Mouse (Mus musculus) cerebellum, adult 11 months (tissue): ENCODE results near the gene Jarid2.
A peak's percentile ranks its signal among the peaks of the same experiment; 100 is the strongest.
"Not testable (repeated sequence)": the region's sequence is repeated elsewhere in the genome, so short reads cannot be mapped to it uniquely, and the experiment has no call there.

Experiments used
- DNase-seq: peaks from one replicate; pipeline ENCODE4 v3.0.0; 2022

The Jarid2 gene

DNA sequence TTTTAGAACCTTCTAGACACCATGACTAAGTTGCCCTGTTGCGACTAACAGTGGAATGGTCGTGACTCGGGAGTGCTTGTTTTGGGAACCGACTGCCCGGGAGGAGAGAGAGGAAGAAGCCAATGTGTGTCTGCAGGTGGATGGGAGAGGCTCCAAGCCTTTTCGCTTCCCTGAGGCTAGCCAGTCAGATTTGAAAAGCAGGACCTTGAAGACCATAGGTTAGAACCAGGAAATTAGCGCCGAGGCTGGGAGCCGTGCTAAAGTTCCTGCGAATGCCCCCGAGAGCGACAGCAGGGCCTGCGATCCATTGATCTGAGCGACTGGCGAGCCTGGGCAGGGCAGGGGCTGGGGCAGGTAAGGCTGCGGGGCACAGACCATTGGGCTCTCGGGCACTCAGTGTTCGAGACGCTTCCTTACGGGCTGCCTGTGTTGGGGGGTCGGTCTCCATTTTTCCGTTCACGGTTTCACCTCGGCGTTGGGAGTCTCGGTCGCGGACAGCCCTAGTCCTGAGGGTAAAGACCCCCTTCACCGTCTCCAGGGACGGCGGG is at the start of gene Jarid2:
Jarid2 (plus strand) TSS at position 51 of the 548 bp plus-strand sequence.
- DNase-seq = peak; percentile 47

GRCm38 (mm10) chr13:44681051-44681450 is 48.2 kb upstream of the Jarid2 start:
- DNase-seq = no peak

DNA sequence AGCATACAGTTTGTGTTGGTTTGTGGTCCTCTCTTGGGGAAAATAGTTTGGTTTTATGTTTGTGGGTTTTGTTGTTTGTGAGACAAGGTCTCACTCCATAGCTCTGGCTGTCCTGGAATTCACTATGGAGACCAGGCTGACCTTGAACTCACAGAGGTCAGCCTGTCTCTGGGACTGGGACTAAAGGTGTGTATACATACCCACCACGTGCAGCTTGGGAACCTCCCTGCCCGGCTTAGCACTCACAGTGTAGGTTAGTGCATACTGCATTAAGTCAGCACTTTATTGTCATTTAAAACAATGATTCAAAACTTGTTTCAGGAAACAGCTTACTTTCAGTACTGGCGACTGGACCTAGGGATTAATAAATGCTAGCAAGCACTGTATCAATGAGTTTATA is 41.1 kb upstream of the Jarid2 start:
- no peak for DNase-seq

DNA sequence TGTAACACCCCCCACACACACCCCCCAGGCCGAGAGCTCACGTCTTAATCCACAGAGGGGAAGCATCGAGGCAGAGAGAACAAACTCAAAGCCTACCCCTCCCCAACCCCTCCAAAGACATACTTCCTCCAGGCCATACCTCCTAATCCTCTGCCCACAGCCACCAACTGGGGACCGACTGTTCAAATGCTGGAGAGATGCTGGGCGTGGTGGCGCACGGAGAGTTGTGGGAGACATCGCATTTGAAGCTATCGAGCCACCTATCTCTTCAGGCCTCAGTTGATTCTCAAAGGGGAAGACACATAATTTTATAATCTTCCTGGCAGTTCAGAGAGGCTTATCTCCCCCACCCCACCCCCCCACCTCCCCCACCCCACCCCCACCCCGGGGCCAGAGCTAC is 31.6 kb upstream of the Jarid2 start:
- no peak for DNase-seq

DNA sequence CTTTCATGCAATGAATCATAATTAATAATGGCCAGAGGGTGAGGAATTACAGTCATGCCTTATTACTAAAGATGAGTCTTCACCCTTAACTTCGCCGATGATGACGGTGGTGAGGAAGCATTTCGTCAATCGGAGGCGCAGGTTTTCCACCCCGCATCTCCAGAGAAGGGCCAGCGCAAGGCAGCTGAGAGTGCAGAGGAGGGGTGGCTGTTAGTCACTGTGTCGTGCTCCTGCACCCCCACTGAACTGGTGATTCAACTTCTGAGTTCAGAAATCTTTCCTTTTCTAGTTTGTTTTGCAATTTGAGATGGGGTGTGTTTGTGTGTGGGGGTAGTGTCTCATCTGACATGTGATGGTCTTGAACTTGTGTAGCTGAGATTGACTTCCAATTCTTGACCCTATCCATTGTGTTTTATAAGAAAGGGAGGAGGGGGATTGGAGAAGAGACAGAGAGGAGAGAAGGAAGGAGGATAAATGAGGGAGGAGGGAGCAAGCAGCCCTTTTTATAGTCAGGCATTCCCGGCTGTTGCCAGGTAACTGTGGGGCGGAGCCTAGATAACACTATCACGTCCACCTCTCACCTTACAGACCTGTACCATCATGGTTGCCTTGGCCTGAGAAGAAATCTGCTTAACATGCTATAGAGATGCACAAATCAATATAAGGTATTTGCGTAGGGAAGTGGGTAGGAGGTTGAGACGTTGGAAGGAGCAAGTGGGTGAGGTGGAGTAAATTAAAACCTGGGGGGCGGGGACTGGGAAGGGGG is 25.1 kb upstream of the Jarid2 start:
- no peak for DNase-seq

GRCm38 (mm10) chr13:44705031-44705742 is 24.1 kb upstream of the Jarid2 start:
- no peak for DNase-seq

GRCm38 (mm10) chr13:44705743-44706044 is 23.6 kb upstream of the Jarid2 start:
- DNase-seq = no peak

- no peak for DNase-seq
These were observed 22.9 kb upstream of the Jarid2 start for GRCm38 (mm10) chr13:44706206-44706915.

GRCm38 (mm10) chr13:44707176-44707575 is 22.1 kb upstream of the Jarid2 start:
- no peak for DNase-seq

GRCm38 (mm10) chr13:44708336-44709017 is 20.8 kb upstream of the Jarid2 start:
- no peak for DNase-seq

GRCm38 (mm10) chr13:44709747-44710480 is 19.4 kb upstream of the Jarid2 start:
- DNase-seq = no peak

DNA sequence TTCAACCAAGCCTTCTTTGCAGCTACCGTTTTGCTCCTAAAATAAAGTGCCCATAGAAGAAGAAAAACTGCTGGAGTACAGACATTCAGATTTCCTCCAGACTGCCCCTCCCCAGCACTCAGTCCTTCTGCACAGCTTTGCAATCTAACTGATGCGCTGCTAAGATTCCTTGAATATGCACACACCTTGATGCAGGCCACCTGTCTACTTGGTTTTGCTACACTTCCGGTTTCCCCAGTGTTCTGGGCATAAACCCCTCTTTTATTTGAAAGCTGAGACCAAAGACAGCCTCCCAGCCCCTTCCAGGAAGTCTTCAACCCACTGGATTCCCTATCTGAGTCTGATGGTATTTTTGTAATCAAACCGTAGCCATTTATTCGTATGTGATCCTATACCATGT is 18.2 kb upstream of the Jarid2 start:
- no peak for DNase-seq

DNA sequence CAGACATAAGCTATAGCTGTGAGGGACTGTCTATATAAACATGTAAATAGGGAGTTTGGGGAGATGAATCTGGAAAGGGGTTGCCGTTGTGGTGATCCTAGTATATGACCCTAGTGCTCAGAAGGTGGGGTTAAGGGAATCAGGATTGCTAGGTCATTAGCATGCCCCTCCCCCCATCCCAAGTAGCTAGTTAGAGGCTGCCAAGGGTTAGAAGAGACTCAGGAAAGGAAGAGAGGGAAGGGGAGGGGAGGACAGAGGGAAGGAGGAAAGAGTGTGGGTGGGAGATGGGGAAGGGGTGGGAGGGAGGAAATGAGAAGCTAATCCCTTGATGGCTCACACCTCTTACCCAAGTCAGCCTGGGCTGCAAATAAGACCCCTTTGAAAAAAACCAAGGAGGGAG is 17.4 kb upstream of the Jarid2 start:
- DNase-seq = no peak

DNA sequence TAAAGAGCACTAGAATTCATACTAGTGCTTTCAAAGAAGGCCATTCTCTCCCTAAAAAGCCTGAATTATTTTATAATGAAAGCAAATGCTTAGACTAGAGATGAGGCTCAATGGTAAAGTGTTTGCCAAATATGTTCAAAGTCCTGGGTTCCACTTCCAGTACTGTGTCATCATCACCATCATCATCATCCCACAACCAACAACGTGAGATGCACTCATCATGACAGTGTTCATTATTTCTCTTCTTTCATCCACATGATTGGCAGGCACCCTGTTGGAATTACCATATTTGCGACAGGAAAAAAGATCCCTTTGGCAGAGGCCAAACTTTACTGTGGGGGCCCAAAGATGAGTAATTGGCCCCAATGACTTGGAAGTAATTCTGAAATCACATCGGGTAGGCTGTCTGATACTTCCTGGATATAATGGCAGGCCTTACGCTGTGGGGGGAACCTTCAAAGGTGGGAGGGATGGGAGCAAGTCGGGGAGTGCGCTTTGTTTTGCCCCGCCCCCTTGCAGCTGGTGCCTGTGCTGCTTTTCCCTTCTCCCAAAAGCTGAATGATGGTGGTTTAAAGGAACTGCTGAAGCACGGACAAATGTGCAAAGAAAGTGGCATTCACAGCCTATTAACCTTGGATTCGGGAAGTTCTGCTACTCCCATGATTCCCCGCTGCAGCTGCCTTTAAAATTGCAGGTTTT is 13.9 kb upstream of the Jarid2 start:
- no peak for DNase-seq

DNA sequence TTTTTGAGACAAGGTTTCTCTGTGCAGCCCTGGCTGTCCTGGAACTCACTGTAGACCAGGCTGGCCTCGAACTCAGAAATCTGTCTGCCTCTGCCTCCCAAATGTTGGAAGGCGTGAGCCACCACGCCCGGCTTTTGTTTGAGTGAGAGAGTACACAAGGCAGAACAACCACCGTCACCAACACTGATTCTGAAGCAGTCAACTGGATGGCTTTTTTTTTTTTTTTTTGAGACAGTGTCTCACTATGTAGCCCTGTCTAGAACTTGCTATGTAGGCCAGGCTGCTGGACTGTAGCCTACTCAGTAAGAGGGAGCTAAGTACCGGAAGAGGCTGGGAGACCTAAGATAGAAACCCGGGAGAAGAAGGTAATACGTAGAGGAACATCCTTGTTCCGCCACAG is 11.4 kb upstream of the Jarid2 start:
- DNase-seq = no peak

- DNase-seq = not testable (repeated sequence)
These were observed 10.8 kb upstream of the Jarid2 start for GRCm38 (mm10) chr13:44718465-44718864.

DNA sequence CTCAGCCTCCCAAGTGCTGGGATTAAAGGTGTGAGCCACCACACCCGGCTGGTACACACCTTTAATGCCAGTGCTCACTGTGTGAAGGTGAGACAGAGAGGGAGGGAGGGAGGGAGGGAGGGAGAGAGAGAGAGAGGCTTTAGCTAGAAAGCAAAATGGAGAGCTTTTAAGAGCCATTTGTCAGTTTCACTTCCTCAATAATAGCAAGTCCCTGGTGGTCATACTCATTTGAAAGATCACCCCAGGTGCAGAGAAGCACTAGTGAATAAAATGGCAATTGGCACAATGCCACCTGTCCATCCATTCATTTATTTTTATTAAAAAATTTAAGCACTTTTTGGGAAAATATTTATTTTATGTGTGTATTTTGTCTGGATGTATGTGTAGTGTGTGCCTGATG is 9.2 kb upstream of the Jarid2 start:
- no peak for DNase-seq

DNA sequence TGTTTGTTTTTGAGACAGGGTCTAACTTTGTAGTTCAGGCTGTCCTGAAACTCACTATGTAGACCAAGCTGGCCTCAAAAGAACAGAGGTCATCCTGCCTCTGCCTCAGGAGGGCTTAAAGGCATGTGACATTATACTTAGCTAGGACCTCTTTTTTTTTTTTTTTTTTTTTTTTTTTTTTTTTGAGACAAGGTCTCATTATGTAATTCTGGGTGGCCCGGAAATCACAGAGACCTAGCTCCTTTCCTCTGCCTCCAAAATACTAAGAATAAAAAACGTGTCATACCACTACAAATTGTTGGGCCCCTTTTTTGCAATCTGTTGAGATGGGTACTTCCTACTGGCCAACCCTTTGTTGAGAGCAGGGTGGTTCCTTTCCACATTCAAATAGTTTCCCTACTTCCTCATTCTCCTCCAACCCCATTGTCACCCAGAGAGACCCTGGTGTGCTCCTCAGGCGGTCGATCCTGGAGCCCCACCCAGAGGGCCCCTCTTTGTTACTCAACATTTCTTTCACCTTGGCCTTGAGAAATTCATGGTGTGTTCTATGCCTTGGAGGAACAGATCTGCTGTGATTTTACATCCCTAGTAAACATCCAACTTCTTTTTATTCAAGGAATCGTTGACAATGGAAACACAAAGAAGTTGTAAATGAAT is 7.3 kb upstream of the Jarid2 start:
- no peak for DNase-seq

GRCm38 (mm10) chr13:44723522-44723921 is 5.8 kb upstream of the Jarid2 start:
- not testable (repeated sequence) for DNase-seq

- no peak for DNase-seq
These were observed 961 bp upstream of the Jarid2 start for GRCm38 (mm10) chr13:44728145-44728880.
